Mouse (Mus musculus) CH12.LX (cell line): ENCODE results near the gene Abhd16a. TPM values are rescaled to one million over a fixed set of nuclear protein-coding genes. Genes with fewer than 3 reads are reported as not detected.

Experiments used
- DNase-seq: peaks from one replicate; pipeline ENCODE4 v3.0.0-alpha.2; 2013; ENCODE audit errors: extremely low read depth
- H3K27ac ChIP-seq: 2 replicates; pipeline ENCODE4 v1.5.1; 2012; ENCODE audit warnings: low read depth, mild to moderate bottlenecking, control low read depth, moderate library complexity; ENCODE audit not compliant: insufficient read depth
- H3K27me3 ChIP-seq: replicated peaks from 2 replicates; pipeline ENCODE3; 2012; ENCODE audit warnings: inconsistent platforms
- H3K36me3 ChIP-seq, 2 experiments: replicated peaks in 1 of 2; 2 replicates each; pipeline versions ENCODE3 to v1.6.1; 2012; ENCODE audit warnings: inconsistent platforms in 1 of 2, low read length in 1 of 2, mild to moderate bottlenecking in 1 of 2, mixed read lengths in 1 of 2, moderate library complexity in 1 of 2; ENCODE audit not compliant: control insufficient read depth in 1 of 2, insufficient read depth in 1 of 2
- H3K4me1 ChIP-seq, 2 experiments: 2 replicates each; pipeline ENCODE4 v1.6.1; 2012; ENCODE audit warnings: inconsistent platforms in 1 of 2, moderate library complexity in 1 of 2; ENCODE audit not compliant: insufficient read depth in 2 of 2, control insufficient read depth in 1 of 2
- H3K4me2 ChIP-seq: 2 replicates; pipeline ENCODE4 v1.6.1; 2012; ENCODE audit warnings: low read depth, mild to moderate bottlenecking, control low read depth; ENCODE audit not compliant: poor library complexity, insufficient read depth, severe bottlenecking
- H3K4me3 ChIP-seq, 3 experiments: fragments of 150-350 bp in 1 of 3; sonication (generic) in 1 of 3; replicated peaks in 1 of 3; 2 replicates each; pipeline versions ENCODE3 to v1.5.1; 2011 to 2012; ENCODE audit warnings: low read depth in 2 of 3, low read length in 2 of 3, mild to moderate bottlenecking in 2 of 3, moderate library complexity in 2 of 3, control low read depth in 1 of 3, improper control_type of control experiment in 1 of 3, inconsistent platforms in 1 of 3, mixed read lengths in 1 of 3; ENCODE audit not compliant: poor library complexity in 1 of 3
- H3K79me2 ChIP-seq: replicated peaks from 2 replicates; pipeline ENCODE4 v1.6.1; 2012; ENCODE audit warnings: mild to moderate bottlenecking, moderate library complexity; ENCODE audit not compliant: control insufficient read depth, poor library complexity, insufficient read depth, severe bottlenecking; ENCODE audit errors: extremely low read depth
- H3K9ac ChIP-seq: 2 replicates; pipeline ENCODE4 v1.6.1; 2012; ENCODE audit warnings: low read depth, mild to moderate bottlenecking, control low read depth, moderate library complexity; ENCODE audit not compliant: insufficient read depth
- H3K9me3 ChIP-seq: replicated peaks from 2 replicates; pipeline ENCODE3; 2012; ENCODE audit warnings: low read length, inconsistent platforms, mixed read lengths
- BHLHE40 ChIP-seq: IDR thresholded peaks from 2 replicates; pipeline ENCODE4 v1.6.1; 2011; ENCODE audit warnings: mild to moderate bottlenecking, low read depth, low read length, improper control_type of control experiment
- CHD1 ChIP-seq: IDR thresholded peaks from 2 replicates; pipeline ENCODE4 v1.6.1; 2012; ENCODE audit warnings: low read depth, low read length, improper control_type of control experiment, inconsistent platforms
- CHD2 ChIP-seq: IDR thresholded peaks from 2 replicates; pipeline ENCODE4 v1.6.1; 2011; ENCODE audit warnings: low read length, improper control_type of control experiment
- CTCF ChIP-seq, 2 experiments: IDR thresholded peaks in 1 of 2; conservative IDR thresholded peaks in 1 of 2; 2 replicates each; pipeline ENCODE4 v1.5.1; 2011 to 2012; ENCODE audit warnings: low read depth in 2 of 2, low read length in 2 of 2, improper control_type of control experiment in 1 of 2, inconsistent platforms in 1 of 2, mild to moderate bottlenecking in 1 of 2, moderate library complexity in 1 of 2
- E2F4 ChIP-seq: IDR thresholded peaks from 2 replicates; pipeline ENCODE4 v1.6.1; 2011; ENCODE audit warnings: low read depth, low read length, improper control_type of control experiment; ENCODE audit not compliant: insufficient replicate concordance
- ELF1 ChIP-seq: IDR thresholded peaks from 2 replicates; pipeline ENCODE4 v1.6.1; 2014; ENCODE audit warnings: low read depth, mild to moderate bottlenecking, inconsistent platforms, low read length, improper control_type of control experiment
- EP300 ChIP-seq: IDR thresholded peaks from 2 replicates; pipeline ENCODE4 v1.6.1; 2011; ENCODE audit warnings: low read length, improper control_type of control experiment
- ETS1 ChIP-seq: conservative IDR thresholded peaks from 2 replicates; pipeline ENCODE4 v1.6.1; 2012; ENCODE audit warnings: low read depth, mild to moderate bottlenecking, inconsistent platforms, low read length, improper control_type of control experiment, moderate library complexity
- GABPA ChIP-seq: IDR thresholded peaks from 2 replicates; pipeline ENCODE4 v1.6.1; 2012; ENCODE audit warnings: low read depth, low read length, improper control_type of control experiment, inconsistent platforms; ENCODE audit not compliant: insufficient replicate concordance
- HCFC1 ChIP-seq: IDR thresholded peaks from 2 replicates; pipeline ENCODE4 v1.6.1; 2012; ENCODE audit warnings: low read depth, mild to moderate bottlenecking, inconsistent platforms, low read length, improper control_type of control experiment
- IRF4 ChIP-seq: IDR thresholded peaks from 2 replicates; pipeline ENCODE4 v1.6.1; 2014; ENCODE audit warnings: low read depth, mild to moderate bottlenecking, inconsistent platforms, low read length, improper control_type of control experiment
- JUN ChIP-seq: IDR thresholded peaks from 2 replicates; pipeline ENCODE4 v1.6.1; 2011; ENCODE audit warnings: low read depth, mild to moderate bottlenecking, low read length, improper control_type of control experiment, moderate library complexity; ENCODE audit not compliant: insufficient read depth
- JUND ChIP-seq: conservative IDR thresholded peaks from 2 replicates; pipeline ENCODE4 v1.6.1; 2011; ENCODE audit warnings: low read depth, low read length, improper control_type of control experiment
- KAT2A ChIP-seq: IDR thresholded peaks from 2 replicates; pipeline ENCODE4 v1.6.1; 2012; ENCODE audit warnings: low read length, improper control_type of control experiment, inconsistent platforms; ENCODE audit not compliant: insufficient replicate concordance
- MAX ChIP-seq: IDR thresholded peaks from 2 replicates; pipeline ENCODE4 v1.6.1; 2011; ENCODE audit warnings: low read length, improper control_type of control experiment
- MAZ ChIP-seq: IDR thresholded peaks from 2 replicates; pipeline ENCODE4 v1.6.1; 2012; ENCODE audit warnings: low read depth, mild to moderate bottlenecking, inconsistent platforms, low read length, improper control_type of control experiment, moderate library complexity
- MEF2A ChIP-seq: IDR thresholded peaks from 2 replicates; pipeline ENCODE4 v1.6.1; 2014; ENCODE audit warnings: low read depth, mild to moderate bottlenecking, inconsistent platforms, low read length, improper control_type of control experiment, borderline replicate concordance
- MXI1 ChIP-seq: IDR thresholded peaks from 2 replicates; pipeline ENCODE4 v1.6.1; 2011; ENCODE audit warnings: mild to moderate bottlenecking, low read depth, low read length, improper control_type of control experiment
- MYC ChIP-seq: IDR thresholded peaks from 2 replicates; pipeline ENCODE4 v1.6.1; 2011; ENCODE audit warnings: low read depth, mild to moderate bottlenecking, improper control_type of control experiment, low read length
- NELFE ChIP-seq: IDR thresholded peaks from 2 replicates; pipeline ENCODE4 v1.6.1; 2011; ENCODE audit warnings: low read depth, low read length, improper control_type of control experiment
- NRF1 ChIP-seq: IDR thresholded peaks from 2 replicates; pipeline ENCODE4 v1.6.1; 2014; ENCODE audit warnings: low read depth, mild to moderate bottlenecking, inconsistent platforms, low read length, improper control_type of control experiment, moderate library complexity
- PAX5 ChIP-seq: IDR thresholded peaks from 2 replicates; pipeline ENCODE4 v1.6.1; 2012; ENCODE audit warnings: low read length, inconsistent platforms, mixed read lengths
- POLR2A ChIP-seq: IDR thresholded peaks from 2 replicates; pipeline ENCODE4 v1.6.1; 2011; ENCODE audit warnings: low read depth, mild to moderate bottlenecking, improper control_type of control experiment, low read length
- POLR2AphosphoS2 ChIP-seq: IDR thresholded peaks from 2 replicates; pipeline ENCODE4 v1.6.1; 2011; ENCODE audit warnings: low read depth, low read length, improper control_type of control experiment
- RAD21 ChIP-seq: IDR thresholded peaks from 2 replicates; pipeline ENCODE4 v1.6.1; 2011; ENCODE audit warnings: low read depth, mild to moderate bottlenecking, low read length, improper control_type of control experiment, moderate library complexity
- RCOR1 ChIP-seq: conservative IDR thresholded peaks from 2 replicates; pipeline ENCODE4 v1.6.1; 2012; ENCODE audit warnings: low read depth, mild to moderate bottlenecking, inconsistent platforms, low read length, improper control_type of control experiment
- SIN3A ChIP-seq: IDR thresholded peaks from 2 replicates; pipeline ENCODE4 v1.6.1; 2012; ENCODE audit warnings: low read length, improper control_type of control experiment, inconsistent platforms
- SMC3 ChIP-seq: IDR thresholded peaks from 2 replicates; pipeline ENCODE4 v1.6.1; 2011; ENCODE audit warnings: low read depth, low read length, improper control_type of control experiment
- TBP ChIP-seq: conservative IDR thresholded peaks from 2 replicates; pipeline ENCODE4 v1.6.1; 2011; ENCODE audit warnings: low read depth, low read length, improper control_type of control experiment
- TCF12 ChIP-seq: IDR thresholded peaks from 2 replicates; pipeline ENCODE4 v1.6.1; 2014; ENCODE audit warnings: low read depth, mild to moderate bottlenecking, inconsistent platforms, low read length, improper control_type of control experiment
- UBTF ChIP-seq: IDR thresholded peaks from 2 replicates; pipeline ENCODE4 v1.6.1; 2012; ENCODE audit warnings: low read depth, mild to moderate bottlenecking, inconsistent platforms, low read length, improper control_type of control experiment, moderate library complexity
- USF1 ChIP-seq: IDR thresholded peaks from 2 replicates; pipeline ENCODE4 v1.6.1; 2014; ENCODE audit warnings: low read depth, mild to moderate bottlenecking, inconsistent platforms, low read length, improper control_type of control experiment
- USF2 ChIP-seq: conservative IDR thresholded peaks from 2 replicates; pipeline ENCODE4 v1.6.1; 2011; ENCODE audit warnings: low read depth, low read length, improper control_type of control experiment
- ZC3H11A ChIP-seq: IDR thresholded peaks from 2 replicates; pipeline ENCODE4 v1.6.1; 2012; ENCODE audit warnings: low read depth, mild to moderate bottlenecking, inconsistent platforms, low read length, improper control_type of control experiment
- ZKSCAN1 ChIP-seq: IDR thresholded peaks from 2 replicates; pipeline ENCODE4 v1.6.1; 2012; ENCODE audit warnings: low read depth, inconsistent platforms, low read length, improper control_type of control experiment, borderline replicate concordance
- ZMIZ1 ChIP-seq: IDR thresholded peaks from 2 replicates; pipeline ENCODE4 v1.6.1; 2012; ENCODE audit warnings: low read depth, mild to moderate bottlenecking, inconsistent platforms, low read length, improper control_type of control experiment
- ZNF384 ChIP-seq: IDR thresholded peaks from 2 replicates; pipeline ENCODE4 v1.6.1; 2012; ENCODE audit warnings: low read depth, low read length, improper control_type of control experiment, inconsistent platforms
- dilution Hi-C: fragments of 300-500 bp; cut with MboI; formaldehyde crosslinking; loops from 2 replicates; pipeline ENCODE4 v1.14.3; 2020; ENCODE audit warnings: low sequenced_read_pairs; ENCODE audit not compliant: extremely low pct_unique_long_range_greater_than_20kb, extremely low pct_ligation_motif_present
- in situ Hi-C: fragments of 300-500 bp; cut with MboI; formaldehyde crosslinking; loops from 3 replicates; pipeline ENCODE4 v1.14.3; 2019; ENCODE audit warnings: low sequenced_read_pairs, low pct_ligation_motif_present, low pct_unique_long_range_greater_than_20kb, mixed read lengths
- polyA plus RNA-seq: library from polyadenylated mRNA; unstranded; fragments of >175 nt; gene quantifications from 2 replicates; pipeline ENCODE4 v1.2.1, GENCODE M21; 2012; ENCODE audit warnings: low read depth; ENCODE audit not compliant: insufficient read length
- total RNA-seq, 2 experiments: library from RNA; depleted of rRNA; stranded (reverse); fragments of 300-350 nt in 1 of 2; fragments of >200 nt in 1 of 2; gene quantifications; 2 replicates each; pipeline ENCODE4 v1.2.3; 2012 to 2014

The Abhd16a gene
- total and polyA plus RNA-seq, 3 experiments = 11.6 to 16.6 (median 15.3) TPM

DNA sequence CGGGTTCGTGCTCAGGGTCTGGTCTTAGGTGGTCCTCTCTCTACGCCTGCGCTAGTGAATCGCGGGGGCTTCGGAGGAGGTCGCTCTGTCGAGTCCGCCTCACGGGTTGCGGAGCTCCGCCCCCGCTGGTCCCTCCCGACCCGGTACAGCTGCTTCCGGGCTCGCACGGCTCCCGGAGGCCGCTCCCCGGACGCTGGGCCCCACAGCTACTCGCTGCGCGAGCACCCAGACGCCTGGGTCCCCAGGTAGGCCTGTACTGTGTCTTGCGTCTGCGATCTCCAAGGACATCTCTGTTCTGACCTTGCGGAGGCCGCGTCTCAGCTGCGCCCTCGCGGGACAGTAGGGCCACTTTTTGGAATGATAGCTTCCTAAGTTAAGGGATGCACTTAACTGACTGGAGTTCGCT lies 37.1 kb downstream of the Abhd16a start, which contains the start of gene D17H6S53E:
D17H6S53E (plus strand) TSS at position 168 of the 406 bp plus-strand sequence.
- DNase-seq = peak; percentile 66
- in situ Hi-C loops = no loop called here
- Histone ChIP-seq H3K79me2 (peaks cover 37% of the 10 kb centered on the region), H3K4me1 (peaks cover 5 to 43% of the 10 kb centered on the region in 2 experiments), H3K9ac (peak within 1 kb of the TSS; percentile 95), H3K4me2 (peak within 1 kb of the TSS; percentile 81), H3K27ac (peak within 1 kb of the TSS; percentile 57)
- dilution Hi-C loops = no loop called here
- TF ChIP-seq MAZ = 0 out of 2 replicates have a peak, but pooled peaks have one; percentile 8
- peak; percentile 81 for TF ChIP-seq NRF1
- TF ChIP-seq USF2 = no peak
- no peak for TF ChIP-seq E2F4
- TF ChIP-seq MEF2A = no peak; the same call in 1 of the 2 replicates
- TF ChIP-seq TBP = peak; percentile 51; the same call in 1 of the 2 replicates
- no peak for TF ChIP-seq JUN
- peak; percentile 79; the same call in 1 of the 2 replicates for TF ChIP-seq TCF12
- no peak; the same call in 1 of the 2 replicates for TF ChIP-seq POLR2AphosphoS2
- peak; percentile 97 for TF ChIP-seq UBTF
- no peak for TF ChIP-seq RCOR1
- TF ChIP-seq RAD21 = no peak
- TF ChIP-seq GABPA = no peak
- TF ChIP-seq ZMIZ1 = peak; percentile 80
- TF ChIP-seq MYC = no peak
- TF ChIP-seq ZC3H11A = no peak
- TF ChIP-seq SMC3 = no peak
- no peak for TF ChIP-seq EP300
- no peak for TF ChIP-seq CTCF (conservative IDR thresholded peaks at IDR 0.05 in 1 of 2, IDR thresholded peaks at IDR 0.05 in 1 of 2; ENCODE audit: low read depth in 2 of 2, low read length in 2 of 2)
- TF ChIP-seq IRF4 = peak; percentile 52; the same call in 1 of the 2 replicates
- TF ChIP-seq USF1 = no peak
- peak; percentile 64 for TF ChIP-seq MXI1
- TF ChIP-seq CHD2 = 0 out of 2 replicates have a peak, but pooled peaks have one; percentile 23
- TF ChIP-seq PAX5 = no peak
- no peak for TF ChIP-seq CHD1
- peak; percentile 44 for TF ChIP-seq BHLHE40
- no peak; the same call in 1 of the 2 replicates for TF ChIP-seq MAX
- TF ChIP-seq HCFC1 = peak; percentile 60; the same call in 1 of the 2 replicates
- peak; percentile 88 for TF ChIP-seq ELF1
- peak; percentile 81 for TF ChIP-seq POLR2A
- TF ChIP-seq SIN3A = peak; percentile 89
- no peak for TF ChIP-seq JUND
- TF ChIP-seq KAT2A = 0 out of 2 replicates have a peak, but pooled peaks have one; percentile 59
- TF ChIP-seq ZKSCAN1 = no peak
- TF ChIP-seq ETS1 = peak; percentile 40; the same call in 1 of the 2 replicates
- TF ChIP-seq NELFE = no peak; the same call in 1 of the 2 replicates
- TF ChIP-seq ZNF384 = no peak
- TF ChIP-seq, all 38 proteins: peak for 16
- H3K4me3 ChIP-seq = peak within 1 kb of the TSS; percentile 74 to 87 (median 86)
- H3K36me3 ChIP-seq = peaks cover 29 to 54% of the 10 kb centered on the region in 2 experiments
- no peaks in the 10 kb centered on the region for H3K9me3 ChIP-seq
- no peaks in the 10 kb centered on the region for H3K27me3 ChIP-seq
